Mouse (Mus musculus) left cerebral cortex, adult 18-20 months (tissue): ENCODE measurements around the gene Cpt1c. TPM values are rescaled to one million over a fixed set of nuclear protein-coding genes. Genes with fewer than 3 reads are reported as not detected.

Experiments used
- DNase-seq, 2 experiments: peaks; one replicate each; pipeline ENCODE4 v3.0.0; 2021 to 2022; ENCODE audit warnings: low spot score in 2 of 2, mixed read lengths in 1 of 2
- total RNA-seq, 2 experiments: library from RNA; stranded (reverse); gene quantifications; 2 replicates each; pipeline ENCODE4 v1.2.3; 2021

Cpt1c gene
- total RNA-seq, 2 experiments from 2014 or later: 98.3 to 98.4 TPM

DNA sequence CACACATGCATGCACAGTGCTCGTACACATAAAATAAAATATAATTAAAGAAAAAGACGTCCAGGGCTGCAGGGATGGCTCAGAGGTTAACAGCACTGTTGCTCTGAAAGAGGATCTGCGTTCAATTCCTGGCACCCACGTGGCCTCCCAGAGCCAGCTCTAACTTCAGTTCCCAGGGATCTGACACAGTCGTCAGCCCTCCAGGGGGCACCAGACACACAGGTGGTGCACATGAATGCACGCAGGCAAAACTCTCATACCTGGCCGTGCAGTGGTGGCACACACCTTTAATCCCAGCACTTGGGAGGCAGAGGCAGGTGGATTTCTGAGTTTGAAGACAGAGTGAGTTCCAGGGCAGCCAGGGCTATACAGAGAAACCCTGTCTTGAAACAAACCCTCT lies 8.7 kb downstream of the Cpt1c start:
- DNase-seq: no peak

DNA sequence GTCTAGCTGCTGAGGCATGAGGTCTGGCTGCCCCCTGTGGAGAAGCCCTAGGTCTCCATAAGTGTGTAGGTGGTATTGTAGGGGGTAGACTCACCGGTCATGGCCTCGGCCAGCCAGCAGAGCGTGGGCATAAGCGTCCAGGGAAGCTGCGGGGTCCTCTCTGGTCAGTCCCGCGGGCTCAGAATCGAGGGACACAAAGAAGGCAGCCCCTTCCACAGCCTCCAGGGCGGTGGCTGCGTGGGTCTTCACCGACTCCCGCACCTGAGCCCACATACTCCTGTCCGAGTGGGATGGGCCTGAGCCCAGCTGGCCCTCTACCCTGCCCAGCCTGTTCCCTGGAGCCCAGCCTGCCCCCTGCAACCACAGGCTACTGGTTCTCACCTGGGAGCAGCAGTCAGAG lies 9.7 kb downstream of the Cpt1c start:
- no peak for DNase-seq

DNA sequence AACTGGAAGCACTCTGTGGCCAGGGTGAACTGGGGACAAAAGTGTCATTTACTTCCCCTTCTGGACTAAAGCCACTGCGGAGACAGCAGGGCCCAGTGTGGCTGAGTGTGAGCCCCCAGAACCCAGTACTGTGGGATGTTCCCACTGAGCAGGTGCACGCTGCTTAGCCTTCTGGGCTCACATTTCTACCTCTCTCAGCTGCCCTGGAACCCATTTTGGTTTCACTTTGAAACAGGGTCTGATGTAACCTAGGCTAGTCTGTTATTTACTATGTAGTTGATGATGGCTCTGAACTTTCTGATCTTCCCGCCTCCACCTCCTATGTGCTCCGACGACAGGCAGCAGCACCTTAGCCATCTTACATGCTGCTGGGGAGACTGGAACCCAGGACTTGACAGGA lies 11.8 kb downstream of the Cpt1c start:
- DNase-seq: no peak

DNA sequence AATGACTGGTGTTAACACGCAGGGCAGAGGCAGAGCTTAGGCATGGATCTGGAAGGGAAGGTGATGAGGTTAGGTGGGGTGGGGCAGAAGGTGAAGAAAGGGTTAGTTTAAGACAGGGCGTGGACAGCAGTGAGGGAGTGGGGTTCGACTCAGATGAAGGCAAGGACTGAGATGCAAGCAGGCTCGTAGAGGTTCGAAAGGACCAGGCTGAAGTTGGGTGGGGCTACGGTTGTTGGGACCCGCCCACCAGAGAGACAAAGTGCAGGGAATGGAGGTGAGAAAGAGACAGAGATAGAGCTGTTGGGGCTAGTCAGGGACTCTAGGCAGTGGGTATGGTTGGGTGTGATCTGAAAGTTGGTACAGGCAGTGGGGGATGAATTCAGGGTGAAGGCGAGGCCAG lies 12.3 kb downstream of the Cpt1c start:
- DNase-seq: no peak

DNA sequence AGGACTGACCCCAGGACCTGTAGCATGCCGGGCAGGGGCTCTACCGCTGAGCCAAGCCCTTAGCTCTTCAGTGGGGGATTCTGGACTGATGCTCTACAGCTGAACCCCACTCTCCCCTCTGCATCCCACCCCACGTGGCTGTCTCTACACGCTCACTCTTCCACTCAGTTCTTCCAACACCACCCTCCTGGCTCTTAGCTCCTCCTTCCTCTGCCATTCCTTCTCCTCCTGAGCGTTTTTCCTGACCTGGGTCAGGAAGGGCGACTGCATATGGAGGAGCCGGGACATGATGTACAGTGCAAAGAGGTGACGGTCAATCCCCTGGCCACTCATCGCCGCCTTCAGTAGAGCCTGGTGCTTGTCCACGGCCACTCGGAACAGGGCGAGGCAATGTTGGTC lies 14.1 kb downstream of the Cpt1c start:
- no peak for DNase-seq

DNA sequence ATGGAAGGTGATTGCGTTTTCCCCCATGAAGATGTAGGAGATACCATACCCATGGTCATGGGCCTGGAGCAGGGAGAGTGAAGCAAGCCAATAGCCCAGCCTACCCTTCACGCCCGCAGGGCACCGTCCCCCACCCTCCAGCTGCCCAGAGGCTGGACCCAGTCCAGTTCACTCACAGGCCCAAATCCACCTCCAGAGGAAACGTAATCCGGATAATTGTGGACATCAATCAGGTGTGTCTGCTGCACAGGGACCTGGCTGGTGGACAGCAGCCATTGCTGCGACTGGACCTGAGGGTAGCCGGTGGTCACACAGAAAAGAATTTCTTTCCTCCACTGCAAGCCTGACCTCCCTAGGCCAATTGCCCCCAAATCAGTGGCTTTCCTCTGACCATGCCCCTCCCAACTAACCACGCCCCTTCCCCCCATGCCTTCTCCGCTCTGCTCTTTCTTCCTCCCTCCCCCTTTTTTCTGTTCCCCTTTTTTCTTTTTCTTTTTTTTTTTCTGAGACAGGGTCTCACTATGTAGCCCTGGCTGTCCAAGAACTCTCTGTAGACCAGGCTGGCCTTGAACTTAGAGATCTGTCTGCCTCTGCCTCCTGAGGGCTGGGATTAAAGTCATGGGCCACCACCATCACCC lies 14.7 kb downstream of the Cpt1c start:
- DNase-seq: peak; percentile 1

GRCm38 (mm10) chr7:44959281-44959680 lies 15.4 kb downstream of the Cpt1c start:
- peak in 1 of 2 experiments; percentile 2 for DNase-seq

DNA sequence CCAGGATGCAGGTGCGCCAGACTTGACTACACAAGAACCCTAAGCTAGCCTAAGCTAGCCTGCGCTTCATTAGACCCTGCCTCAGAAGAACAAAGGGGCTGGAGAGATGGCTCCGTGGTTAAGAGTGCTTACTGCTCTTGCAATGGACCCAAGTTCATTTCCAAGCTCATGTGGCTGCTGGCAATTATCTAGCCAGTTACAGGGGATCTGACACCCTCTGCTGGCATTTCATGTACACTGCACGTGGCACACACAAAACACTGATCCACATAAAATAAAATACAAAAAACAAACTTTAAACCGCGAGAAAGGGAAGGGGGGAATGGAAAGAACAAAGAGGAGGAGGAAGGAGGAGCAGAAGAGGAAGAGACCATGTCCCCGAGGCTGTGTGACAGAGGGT lies 16.4 kb downstream of the Cpt1c start:
- peak; percentile 46 to 50 for DNase-seq

- DNase-seq: no peak
These were observed 17.3 kb downstream of the Cpt1c start for GRCm38 (mm10) chr7:44957183-44957835.

DNA sequence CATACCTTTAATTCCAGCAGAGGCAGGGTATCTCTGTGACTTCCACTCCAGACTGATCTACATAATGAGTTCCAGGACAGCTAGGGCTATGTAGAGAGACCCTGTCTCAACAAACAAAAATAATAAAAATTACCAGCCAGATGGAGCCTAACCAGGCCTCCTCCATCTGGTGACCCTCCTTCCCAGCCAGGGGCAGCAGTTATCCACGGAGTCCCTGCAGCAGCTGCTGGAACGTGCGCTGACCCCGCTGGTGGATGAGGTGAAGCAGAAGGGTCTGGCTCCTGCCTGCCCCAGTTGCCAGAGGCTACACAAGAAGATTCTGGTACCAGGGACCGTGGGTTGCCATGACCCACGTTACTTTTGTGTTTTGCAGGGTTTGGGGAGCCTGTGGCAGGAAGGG lies 18.4 kb downstream of the Cpt1c start:
- no peak for DNase-seq

DNA sequence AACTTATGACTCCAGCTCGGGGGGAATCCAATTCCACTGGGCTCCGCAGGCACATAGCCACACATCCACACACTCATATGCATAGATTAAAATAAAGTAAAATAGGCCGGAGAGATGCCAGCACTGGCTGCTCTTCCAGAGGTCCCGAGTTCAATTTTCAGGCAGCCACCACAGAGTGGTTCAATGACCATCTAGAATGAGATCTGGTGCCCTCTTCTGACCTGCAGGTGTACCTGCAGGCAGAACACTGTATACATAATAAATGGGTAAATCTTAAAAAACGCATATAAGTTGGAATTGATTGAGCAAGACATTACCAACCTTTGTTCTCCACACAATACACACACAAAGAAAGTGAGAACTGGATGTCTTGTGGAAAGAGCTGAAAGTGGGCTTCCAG lies 19.0 kb downstream of the Cpt1c start:
- DNase-seq: no peak

DNA sequence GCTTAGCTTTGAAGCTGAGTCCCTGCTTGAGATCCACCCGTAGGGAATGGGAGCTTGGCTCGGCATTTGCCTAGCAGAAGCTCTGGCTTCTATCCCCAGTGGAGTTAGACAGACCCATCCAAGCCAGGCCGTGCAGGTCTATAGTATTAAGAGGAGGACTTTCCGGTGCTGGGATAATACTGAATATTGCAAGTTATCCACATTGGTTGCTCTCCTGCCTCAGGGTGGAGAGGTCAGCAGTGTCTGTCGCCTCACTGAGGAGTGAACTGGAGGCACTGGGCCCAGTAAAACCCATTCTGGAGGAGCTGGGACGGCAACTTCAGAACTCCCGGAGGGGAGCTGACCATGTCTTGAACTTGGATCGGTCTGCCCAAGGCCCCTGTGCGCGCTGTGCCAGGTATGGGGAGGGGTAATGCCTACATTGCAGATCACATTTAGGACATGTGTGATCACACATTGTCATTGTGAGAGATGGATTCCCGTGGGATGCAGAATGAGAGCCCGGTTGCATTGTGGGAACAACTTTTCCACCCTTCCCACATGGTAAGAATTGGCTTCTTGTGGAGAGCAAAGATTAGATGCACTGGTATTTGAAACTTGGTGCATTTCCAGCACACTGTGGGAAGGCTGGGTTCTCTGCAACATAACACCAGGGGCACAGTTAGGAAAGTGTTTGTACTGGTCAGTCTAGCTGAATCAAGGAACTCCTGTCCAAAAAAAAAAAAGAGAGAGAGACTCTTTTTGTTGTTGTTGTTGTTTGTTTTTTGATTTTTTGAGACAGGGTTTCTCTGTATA lies 20.4 kb downstream of the Cpt1c start:
- DNase-seq: no peak

GRCm38 (mm10) chr7:44953561-44953960 lies 21.1 kb downstream of the Cpt1c start:
- DNase-seq: peak in 1 of 2 experiments; percentile 1

DNA sequence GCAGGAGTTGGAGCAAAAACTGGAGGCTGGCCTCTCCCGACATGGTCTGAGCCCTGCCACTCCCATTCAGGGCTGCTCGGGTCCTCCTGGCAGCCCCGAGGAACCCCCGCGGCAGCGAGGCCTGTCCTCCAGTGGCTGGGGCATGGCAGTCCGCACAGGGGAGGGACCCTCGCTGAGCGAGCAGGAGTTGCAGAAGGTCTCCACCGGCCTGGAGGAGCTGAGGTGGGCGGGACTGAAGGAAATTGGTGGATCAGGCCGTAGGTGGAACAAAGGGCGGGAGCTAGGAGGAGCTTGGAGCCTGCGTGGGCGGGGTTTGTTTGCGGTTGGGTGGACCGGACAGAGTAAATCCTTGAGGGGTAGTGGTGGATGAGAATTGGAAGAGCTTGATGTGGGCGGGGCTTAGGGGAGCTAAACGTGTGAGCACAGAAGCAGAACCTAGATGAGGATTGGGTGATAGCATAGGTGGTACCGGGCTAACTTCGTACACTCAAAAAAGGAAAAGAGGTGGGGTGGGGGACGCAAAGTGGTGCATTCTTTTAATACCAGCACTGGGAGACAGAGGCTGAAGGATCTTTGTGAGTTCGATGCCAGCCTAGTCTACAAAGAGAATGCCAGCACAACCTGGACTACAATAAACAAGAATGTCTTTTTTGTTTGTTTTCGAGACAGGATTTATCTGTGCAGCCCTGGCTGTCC lies 21.9 kb downstream of the Cpt1c start:
- DNase-seq: peak; percentile 85 to 88

DNA sequence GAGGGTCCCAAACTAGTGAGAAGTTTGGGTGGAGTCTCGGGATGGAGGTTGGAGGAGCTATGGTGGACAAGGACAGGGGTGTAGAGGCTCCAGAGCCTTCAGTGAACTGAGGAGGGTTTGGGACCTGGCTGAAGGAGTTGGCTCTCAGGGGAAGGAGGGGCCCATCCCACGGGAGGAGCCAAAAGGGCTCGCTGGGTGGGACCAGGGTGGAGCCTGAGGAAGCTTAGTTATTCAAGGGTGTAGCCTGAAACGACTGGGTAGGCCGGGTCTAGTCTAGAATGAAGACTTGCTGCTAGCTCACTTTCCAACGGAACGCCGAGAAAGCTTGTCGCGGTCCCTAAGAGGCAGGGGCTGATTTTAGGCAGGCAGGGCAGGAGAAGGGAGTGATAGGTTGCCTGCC lies 22.7 kb downstream of the Cpt1c start:
- no peak for DNase-seq

DNA sequence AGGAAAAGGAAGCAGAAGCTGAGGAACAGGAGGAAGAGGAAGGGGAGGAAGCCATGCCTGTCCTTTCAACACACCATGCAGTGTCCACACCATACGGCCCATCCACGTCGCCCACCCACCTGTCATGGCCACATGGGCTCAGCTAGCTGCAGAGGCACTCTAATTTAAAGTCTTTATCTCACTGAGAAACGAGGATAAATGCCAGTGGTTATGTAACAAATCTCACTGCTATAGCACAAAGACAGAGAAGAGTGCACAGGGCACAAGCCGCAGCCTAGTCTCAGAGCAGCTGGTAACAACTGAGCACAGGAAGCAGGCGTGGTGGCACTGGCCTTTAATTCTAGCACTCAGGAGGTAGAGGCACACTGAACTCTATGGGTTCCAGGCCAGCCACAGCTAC lies 24.7 kb downstream of the Cpt1c start:
- DNase-seq: no peak

DNA sequence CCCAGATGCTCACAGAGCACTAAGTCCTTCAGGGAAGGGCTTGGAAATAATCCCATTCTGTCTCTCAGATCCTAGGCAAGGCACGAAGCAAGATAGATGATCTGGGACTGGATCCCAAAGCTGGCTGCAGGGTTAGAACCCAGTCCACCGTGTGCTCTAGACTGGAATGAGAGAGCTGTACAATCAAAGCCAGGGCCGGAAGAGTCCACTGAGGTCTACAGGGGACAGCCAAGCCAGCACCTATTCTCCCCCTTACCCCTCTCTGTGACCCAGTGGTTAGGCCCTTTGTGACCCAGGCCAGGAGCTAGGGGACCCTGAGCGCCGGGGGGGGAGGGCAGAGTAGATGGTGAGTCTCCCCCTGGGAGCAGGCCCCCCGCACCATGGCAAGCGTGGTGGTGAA lies 31.7 kb downstream of the Cpt1c start, which contains the start of gene Tsks:
Gene Tsks (plus strand): TSS at position 301 of the 400 bp plus-strand sequence.
- DNase-seq: no peak

DNA sequence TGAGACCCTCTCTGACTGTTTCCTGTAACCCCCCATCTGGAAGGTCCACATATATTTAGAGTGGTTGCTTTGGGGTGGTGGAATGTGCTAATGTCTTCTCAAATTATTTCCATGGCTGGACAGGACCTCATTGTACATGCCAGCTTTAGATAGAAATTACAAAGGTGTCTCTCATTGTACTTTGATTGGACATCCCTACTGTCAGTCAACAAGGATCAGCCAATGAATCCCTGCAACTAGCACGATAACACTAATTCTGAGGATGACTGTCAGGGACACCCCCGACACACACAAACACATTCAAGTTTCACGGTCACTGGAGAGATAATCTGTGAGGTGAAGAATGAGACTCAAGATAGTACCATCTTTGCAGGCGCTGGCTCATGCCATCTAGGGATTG lies 36.0 kb downstream of the Cpt1c start:
- no peak for DNase-seq

- DNase-seq: peak; percentile 99 to 100
These were observed 45.2 kb downstream of the Cpt1c start, which contains the start of gene Ap2a1 for GRCm38 (mm10) chr7:44929204-44930151. Ap2a1 (minus strand) TSS chr7:44929496.

- DNase-seq: no peak
These were observed 46.1 kb downstream of the Cpt1c start for GRCm38 (mm10) chr7:44928570-44928969.
